Mouse (Mus musculus) neutrophil, adult 5-6 weeks (primary cell): ENCODE results near the gene Tmem156. TPM values are rescaled to one million over a fixed set of nuclear protein-coding genes. Genes with fewer than 3 reads are reported as not detected.

ENCODE experiments used
- ATAC-seq: fragments of 151-379, 151-347 bp; 2 replicates; pipeline ENCODE4 v1.8.0; 2017; ENCODE audit warnings: mild to moderate bottlenecking, moderate TSS enrichment; ENCODE audit not compliant: insufficient number of reproducible peaks, poor library complexity, low FRiP score, severe bottlenecking; ENCODE audit errors: extremely low read depth
- total RNA-seq: library from RNA; stranded (forward); fragments of 200-1000 nt; gene quantifications from 2 replicates; pipeline ENCODE4 v1.2.3, GENCODE M21; 2017

Gene Tmem156
- total RNA-seq, 1 experiment from 2014 or later: 132 TPM

DNA sequence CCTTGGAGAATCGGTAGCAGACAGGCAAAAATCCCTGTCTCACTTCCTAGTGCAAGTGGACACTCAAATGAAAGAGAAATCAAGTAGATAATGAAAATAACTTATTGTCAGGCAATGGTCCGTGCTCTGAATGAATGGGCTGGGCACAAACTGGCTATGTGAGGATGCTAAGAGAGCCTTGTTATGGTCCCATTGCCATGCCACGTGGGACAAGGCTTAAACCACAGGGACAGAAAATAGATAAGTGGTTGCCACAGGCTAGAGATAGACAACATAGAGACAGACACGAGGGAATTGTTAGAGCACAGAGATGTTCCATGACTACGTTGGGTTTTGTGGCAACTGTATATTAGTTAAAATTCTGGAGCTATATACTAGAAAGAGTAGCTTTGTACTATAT, 9.3 kb upstream of the Tmem156 start:
- no peak for ATAC-seq

DNA sequence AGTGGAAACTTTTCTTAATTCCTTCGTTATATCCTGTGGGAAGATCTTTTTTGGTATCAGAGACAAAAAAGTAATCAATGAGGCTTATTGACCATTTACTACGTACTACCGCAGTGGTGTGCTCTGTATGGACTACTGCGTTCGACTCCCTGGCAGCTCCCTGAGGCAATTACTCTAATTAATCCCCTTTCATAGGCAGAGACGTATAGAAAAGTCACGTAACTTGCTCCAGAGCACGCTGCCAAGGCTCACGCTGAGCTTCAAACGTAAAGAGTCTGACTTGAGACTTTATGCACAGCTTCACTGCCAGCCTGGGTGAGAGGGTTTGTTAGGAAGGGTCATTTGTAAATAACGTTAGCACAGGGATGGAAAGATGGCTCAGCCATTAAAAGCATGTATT, 8.1 kb upstream of the Tmem156 start:
- no peak for ATAC-seq

DNA sequence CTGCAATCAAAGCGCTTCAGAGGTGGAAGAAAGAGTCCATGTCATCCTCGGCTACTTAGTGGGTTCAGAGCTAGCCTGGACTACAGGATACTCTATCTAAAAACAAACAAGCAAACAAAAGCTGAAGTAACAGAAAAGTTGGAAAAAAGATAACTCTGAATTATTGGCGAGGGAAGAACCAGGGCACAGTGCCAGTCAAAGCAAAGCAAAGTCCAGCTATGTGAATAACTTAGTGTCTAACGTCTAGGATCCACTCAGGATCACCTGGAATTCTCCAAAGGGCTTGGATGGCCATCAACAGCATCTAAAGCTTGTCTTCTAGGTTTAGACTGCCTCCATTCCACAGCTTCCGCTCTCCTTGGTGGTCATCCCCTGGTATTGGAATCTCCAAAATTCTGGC, 5.5 kb upstream of the Tmem156 start:
- no peak for ATAC-seq

DNA sequence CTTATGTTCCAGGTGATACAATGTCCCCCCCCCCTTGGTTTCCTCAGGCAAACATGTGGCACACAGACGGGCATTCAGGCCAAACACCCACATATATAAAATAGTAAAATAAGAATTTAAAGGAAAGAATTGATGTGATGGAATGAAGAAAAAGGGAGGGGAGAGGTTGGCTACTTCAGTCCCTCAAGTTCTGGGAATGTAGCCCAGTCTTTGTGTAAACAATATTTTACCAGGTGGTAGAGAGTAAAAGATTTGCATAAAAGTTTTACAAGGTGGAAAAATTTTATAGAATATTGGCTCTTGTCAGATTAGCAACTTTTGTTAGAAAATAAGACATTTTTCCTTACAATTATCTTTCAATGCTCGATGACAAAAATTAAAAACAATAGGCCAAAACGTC, 4.9 kb upstream of the Tmem156 start:
- ATAC-seq: no peak

DNA sequence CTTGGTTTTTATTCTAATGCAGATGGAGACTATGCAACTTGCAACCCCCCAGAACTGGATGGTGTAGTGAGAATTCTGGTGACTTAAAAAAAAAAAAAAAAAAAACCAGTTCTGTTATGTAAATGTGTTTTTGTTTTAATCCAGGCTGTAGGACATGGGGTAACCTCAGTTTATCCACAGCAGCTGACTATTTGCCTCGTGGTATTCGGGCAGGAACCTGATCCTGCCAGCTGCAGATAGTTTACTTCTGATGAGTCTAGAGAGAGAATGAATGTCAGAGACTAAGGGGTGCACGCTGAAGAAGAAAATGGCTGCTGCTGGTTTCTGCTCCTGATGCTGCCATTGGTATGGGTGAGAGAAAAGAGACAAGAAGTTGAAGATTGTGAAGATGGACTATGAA, 4.2 kb upstream of the Tmem156 start:
- no peak for ATAC-seq

DNA sequence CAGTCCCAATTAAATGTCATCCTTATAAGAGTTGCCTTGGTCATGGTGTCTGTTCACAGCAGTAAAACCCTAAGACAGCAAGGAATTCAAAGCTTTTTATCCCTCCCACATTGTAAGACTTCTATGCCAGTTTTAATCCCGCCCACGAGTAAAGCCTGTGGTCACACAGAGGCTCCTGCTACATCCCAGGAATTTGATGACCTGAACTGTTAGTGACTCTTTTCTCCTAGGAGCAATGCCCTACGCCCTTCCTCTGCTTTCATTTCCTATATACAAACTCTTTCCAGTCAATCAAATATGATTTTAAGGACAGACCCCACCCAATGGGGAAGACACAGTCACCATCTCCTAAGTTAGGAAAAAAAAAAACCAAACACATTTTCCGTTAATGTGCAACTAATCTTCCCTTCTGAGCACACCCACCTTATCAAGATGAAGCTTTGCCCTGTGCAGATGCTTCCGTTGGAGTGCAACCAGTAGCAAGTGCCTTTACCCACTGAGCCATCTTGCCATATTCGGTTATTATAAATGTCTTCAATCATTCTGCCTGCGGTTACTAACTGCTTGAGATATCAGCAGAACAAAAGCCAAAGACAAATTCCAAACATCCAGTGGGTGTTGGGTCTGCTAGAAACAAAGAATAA, 3.1 kb upstream of the Tmem156 start:
- ATAC-seq: no peak

DNA sequence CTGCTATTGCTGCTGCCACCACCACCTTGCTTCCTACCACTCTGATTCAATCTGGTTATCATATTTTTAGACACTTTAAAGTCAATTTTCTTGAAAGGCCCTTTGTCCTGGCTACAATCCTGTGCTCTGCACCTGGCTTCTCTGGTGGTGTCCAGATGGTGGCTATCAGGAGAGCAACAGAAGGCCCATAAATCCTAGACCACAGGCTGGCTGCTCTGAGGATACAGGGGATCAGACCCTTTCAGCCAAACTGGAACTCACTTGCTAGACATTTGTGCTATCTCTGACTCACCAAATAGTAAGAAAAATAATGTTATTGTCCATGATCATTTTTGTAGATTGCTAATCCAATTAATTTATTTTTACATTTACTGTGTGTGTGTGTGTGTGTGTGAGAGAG, 1.8 kb upstream of the Tmem156 start:
- ATAC-seq: no peak

DNA sequence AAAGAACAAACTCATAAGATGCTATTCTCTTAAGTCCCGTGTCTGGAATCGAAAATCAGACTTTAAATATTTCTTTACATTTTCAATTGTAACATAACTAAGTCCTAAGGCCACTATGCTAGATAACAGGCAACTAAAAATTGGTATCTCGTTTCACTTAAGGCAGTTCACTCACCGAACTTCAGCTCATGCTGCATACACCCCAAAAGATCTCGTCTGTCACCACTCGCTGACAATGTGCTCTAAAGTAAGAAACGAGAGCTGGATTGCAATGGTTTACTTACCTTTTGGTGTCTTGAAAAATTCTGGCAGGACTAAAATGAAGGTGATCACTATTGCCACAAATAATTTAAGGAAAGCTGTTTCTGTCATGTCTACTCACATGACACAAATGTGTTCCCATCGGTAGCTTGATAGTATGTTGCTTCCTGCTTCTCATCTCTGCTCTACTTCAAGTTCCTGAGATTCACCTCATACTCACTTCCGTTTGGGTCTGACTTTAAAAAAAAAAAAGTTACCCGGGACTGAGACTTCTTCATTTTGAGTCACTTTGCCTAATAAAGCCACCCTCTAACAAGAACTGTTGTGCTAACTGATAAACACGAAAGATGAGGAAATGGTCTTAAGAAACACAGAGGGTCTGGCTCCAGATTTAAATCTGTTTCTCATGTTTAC, 611 bp downstream of the Tmem156 start:
- ATAC-seq: peak; percentile 83

DNA sequence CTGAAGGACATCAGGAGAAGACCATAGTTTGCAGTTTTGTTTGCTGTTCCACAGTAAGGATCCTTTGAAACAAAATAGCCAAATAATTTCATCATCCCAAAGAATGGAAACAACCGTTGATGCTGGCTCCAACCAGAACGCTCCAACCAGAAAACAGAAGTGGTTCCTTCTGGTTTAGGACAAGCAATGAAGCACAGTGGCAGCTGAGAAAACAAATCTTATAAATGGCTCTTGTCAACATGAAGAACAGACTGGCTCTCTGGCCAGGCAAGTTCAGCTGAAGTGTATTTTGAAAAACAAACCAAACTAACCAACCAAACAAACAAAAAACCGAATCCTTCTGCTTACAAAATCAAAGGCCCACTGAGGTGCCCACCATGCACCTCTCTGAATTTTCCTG, 2.2 kb downstream of the Tmem156 start:
- no peak for ATAC-seq

DNA sequence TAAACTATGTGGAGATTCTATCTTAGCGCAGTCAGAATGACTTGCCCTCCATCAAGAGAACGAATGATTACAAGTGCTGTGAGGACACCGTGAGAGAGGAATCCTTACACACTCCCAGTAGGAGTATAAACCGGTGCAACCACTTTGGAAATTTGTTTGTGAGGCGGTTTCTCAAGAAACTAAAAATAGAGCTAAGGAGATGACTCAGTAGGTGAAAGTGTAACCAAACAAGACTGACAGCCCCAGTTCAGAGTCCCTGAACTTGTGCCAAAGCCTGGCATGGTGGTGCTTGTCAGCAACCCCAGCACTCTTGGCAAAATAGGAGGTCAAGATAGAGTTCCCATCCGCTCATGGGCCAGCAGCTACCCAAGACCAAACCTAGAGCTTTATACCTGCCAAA, 5.4 kb downstream of the Tmem156 start:
- ATAC-seq: no peak

DNA sequence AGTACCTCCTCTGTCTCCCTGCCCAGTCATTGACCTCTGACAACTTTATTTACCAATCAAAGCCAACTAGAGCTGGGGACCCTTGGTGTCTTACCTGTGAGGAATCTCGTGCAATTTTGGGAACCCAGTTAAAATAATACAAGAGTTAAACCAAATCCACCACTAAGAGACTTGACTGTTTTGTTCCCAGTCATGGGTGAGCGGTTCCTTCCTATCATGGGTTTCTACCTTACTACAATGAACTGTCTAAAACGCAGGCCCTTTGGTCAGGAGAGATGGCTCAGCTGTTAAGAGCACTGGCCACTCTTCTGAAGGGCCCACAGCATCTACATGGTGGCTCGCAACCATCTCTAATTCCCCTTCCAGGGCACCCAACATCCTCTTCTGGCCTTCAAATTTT, 10.1 kb downstream of the Tmem156 start:
- ATAC-seq: no peak

DNA sequence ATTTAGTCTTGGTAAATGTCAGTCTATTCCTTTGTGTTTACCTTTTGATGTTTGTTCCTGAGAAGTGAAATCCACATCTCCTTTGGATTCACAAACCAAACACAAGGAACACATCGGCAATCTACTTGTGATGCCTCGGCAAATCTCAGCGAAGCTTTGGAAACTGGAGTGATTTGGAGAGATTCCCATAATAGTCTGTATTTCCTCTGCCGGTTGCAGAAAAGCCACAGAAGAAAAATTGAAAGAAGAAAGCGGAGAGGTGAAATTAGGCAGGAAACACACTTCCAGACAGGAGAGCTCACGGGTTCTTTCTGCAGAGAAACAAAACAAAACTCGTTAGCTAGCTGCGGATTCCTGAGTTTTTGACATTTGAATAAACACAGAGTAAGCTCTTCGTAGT, 12.1 kb downstream of the Tmem156 start:
- ATAC-seq: no peak

DNA sequence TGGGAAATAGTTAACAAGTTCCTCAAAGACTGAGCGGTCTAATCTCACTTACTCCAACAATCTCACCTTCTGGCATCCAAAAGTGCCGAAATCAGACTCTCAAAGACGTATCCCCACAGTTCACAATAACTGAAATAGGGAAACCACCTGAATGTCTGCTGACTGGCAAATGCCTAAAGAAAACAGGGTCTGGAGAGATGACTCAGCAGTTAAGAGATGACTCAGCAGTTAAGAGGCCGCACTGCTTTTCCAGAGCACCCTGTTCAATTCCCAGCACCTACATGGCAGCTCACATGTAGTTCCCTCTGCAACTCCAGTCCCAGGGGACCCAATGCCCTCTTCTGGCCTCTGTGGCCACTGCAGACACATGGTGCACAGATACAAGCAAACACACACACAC, 13.9 kb downstream of the Tmem156 start:
- ATAC-seq: no peak

DNA sequence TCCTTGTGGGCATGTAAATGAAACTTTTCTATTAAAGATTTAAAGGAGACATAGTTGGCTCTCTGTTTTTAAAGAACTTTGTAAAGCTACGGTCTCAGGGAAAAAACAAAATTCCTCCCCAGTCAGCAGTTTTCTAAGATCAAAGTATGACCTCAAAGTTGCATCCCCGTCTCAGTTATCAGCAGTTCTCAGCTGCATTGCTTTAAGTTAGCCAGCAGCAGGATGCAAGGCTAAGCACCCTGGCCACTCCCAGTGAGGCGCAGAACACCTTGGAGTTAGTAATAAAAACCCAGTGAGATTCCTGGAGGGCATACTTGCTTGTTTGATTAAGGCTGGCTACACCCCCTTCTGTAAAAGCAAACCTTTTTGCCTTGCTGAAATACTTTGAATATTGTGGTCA, 15.2 kb downstream of the Tmem156 start:
- ATAC-seq: no peak

DNA sequence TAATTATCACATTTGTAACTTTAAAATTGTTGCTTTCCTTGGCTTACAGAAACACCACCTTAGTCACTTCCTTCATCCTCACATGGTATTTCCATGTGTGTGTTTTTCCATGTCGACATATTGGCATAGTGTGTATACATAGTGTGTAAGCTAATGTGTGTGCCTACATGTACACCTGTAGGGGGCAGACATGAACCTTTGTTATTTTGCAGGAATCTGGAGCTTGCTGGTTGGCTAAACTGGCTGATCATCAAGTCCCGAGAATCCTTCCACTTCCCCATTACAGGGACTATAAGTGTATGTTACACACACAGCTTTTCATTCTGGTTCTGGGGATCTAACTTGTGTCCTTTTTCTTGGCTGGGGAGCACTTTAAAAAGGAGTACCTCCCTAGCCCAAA, 15.8 kb downstream of the Tmem156 start:
- ATAC-seq: peak; percentile 45; the same call in 1 of the 2 replicates

DNA sequence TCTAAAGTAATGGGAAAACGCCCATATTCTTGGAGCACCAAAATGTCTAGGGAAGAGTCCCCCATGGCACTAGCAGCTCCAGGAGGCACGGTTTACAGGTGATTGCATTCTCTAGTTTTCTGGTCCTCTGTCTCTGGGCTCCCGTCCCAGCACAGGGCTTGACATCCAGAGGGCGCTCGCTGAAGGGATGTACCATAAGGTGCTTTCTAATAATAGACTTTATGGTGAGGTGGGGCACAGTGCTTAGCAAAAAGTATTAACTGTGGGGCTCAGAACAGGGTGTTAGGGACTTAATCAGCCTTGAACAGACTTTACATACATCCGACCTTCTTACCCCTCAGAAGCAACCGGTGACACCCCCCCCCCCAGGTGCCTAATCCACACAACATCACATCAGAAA, 17.2 kb downstream of the Tmem156 start:
- no peak for ATAC-seq

DNA sequence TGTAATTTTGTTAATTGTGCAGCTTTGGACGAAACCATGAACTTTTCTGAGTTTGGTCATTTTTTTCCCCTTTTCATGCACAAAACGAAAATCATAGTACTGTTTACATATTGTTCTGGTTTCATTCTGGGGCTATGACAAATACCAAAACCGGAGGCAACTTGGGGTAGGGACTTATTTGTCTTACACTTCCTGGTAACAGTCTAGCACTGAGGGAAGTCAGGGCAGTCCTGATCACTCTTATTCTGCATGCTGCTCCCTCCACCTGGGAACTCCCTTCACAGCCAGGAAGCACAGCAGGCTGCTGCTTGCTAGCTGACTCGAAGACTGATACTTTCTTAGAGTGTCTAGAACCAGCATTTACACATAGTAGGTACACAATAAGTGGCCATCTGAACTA, 18.7 kb downstream of the Tmem156 start:
- no peak for ATAC-seq

DNA sequence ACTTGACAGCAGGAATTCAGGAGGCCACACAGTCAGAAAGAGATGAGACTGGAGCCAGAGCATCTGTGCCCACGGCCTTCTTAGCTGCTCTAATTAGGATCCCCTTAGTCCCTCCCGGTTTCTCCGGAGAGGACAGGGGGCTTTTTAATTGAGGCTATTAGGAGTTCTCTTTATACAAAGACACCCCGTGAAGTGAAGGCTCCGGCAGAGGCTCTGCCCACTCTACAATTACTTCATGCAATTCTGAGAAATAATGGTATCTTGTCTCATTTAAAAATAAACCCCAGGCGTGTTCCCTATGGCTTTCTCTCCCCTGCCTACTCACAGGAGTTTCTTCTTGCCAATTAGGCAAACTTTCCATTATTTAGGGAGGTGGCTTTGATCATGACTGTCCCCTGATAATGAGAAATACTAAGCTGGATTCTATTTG, 20.2 kb downstream of the Tmem156 start:
- ATAC-seq: no peak

DNA sequence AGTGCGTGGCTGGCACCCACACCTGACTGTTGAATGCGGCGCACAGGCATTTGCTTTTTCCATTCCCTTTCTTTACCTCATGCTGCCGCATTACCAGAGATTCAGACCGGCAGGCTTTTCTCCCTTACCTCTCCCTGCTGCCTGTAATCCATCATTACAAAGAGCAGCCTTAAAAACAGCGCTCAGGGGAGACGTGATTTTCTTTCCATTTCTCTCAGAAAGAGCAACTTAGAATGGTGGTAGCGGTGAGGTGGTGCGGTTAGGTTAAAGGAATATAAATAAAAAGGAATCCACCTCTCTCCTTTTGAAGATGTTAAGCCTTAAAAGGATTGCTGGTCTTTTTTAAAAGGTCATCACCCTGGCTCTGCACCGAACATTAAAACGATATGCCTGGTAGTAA, 22.1 kb downstream of the Tmem156 start:
- ATAC-seq: no peak

DNA sequence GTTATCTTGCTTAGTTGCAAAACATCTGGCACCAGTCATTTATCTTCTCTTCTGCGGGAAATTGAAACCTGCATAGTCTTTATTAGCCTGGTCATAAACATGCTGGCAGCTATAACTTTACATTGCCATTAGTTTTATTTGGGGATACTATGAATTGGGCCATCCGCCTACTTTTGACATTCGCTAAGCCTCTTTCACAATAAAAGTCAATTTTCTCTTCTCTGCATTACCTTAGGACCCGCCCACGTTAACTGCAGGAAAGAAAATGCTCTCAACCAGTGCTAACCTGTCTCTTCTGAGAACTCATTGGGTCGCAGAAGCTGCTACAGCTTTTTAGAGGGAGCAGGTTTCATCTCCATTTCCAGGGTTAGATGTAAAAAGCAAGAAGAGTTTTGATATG, 23.8 kb downstream of the Tmem156 start:
- ATAC-seq: no peak

DNA sequence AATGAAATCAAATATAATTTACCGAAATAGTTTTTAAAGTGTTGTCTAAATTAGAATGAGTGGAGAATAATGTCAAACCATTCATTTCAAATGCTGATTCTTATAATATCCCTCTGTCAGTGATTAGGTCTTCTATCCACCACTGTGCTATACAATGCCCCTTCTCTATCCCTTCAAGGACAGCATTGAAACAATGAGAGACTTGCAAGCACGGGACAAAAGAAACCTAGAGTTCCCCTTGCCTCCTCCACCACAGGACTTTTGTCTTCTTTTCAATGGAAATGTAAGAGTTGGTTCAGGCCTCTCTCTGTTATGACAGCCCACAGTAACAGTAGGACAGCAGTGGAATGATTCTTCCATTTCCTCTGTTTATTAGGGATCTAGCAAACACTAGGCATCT, 28.7 kb downstream of the Tmem156 start:
- no peak for ATAC-seq
